15 mouse cellular contexts compared by ENCODE assay signal in the genomic region with DNA sequence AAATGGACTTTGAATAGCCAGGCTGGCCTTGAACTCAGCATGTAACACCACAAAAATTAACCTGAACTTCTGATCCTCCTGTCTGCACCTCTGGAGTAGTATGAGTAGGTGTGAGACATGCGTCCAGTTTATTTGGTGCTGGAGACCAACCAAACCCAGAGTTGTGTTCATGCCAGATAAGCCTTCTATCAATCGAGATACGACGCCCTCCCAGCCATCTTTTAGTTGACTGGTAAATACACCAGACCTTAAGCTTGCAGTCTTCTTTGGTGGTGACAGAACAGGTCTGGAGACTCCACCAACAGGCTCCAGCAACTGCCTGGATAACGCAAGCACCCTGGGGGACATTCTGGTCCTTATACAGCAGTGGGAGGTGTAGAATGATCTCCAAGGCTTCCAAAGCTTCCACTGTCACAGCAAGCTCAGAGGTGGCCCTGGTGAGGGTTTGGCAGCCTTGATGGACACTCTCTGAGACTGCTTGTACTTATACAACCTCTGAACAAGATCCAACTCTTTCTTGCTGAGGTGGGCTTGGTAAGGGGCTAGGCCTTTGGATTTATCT. TPM values are rescaled to one million over a fixed set of nuclear protein-coding genes. Genes with fewer than 3 reads are reported as not detected.
DNase-seq lines count a peak whose midpoint lies in the region; ATAC-seq and TF ChIP-seq lines count a peak whose summit lies in the region.
"Had no signal": no experiment of that assay in that cellular context is flagged by ENCODE, and none has a peak within 500 bp of the region (broad histone marks: within the 10 kb centered on the region; RNA-seq: fewer than 3 reads in every experiment).

No protein-coding gene starts in this region.

- ATAC-seq in heart, embryonic 12.5 days (ENCODE audit: insufficient number of reproducible peaks, low FRiP score): 0 out of 2 replicates have a peak, but pooled peaks have one; percentile 25
- ATAC-seq in liver, embryonic 11.5 days (replicated peaks; ENCODE audit: low FRiP score): peak; percentile 89
- peak; percentile 76 for ATAC-seq in megakaryocyte-erythroid progenitor cell, adult 5-6 weeks (replicated peaks; ENCODE audit: low FRiP score, low TSS enrichment, poor library complexity, severe bottlenecking)
- ATAC-seq in forebrain, embryonic 14.5 days: no peak

- 71% methylated on average over 5 of the region's 5 CpGs for WGBS in heart, embryonic 12.5 days
- WGBS in bone marrow, adult 2 months: 59% methylated on average over 5 of the region's 5 CpGs
- WGBS in liver, embryonic 11.5 days: 45% methylated on average over 5 of the region's 5 CpGs
- 95% methylated on average over 5 of the region's 5 CpGs for WGBS in forebrain, embryonic 14.5 days

- no peaks in the 10 kb centered on the region for H3K9me3 ChIP-seq in heart, embryonic 12.5 days (replicated peaks)
- H3K9me3 ChIP-seq in liver, embryonic 11.5 days (ENCODE audit: control insufficient read depth, low read length): no peaks in the 10 kb centered on the region
- no peaks in the 10 kb centered on the region for H3K9me3 ChIP-seq in forebrain, embryonic 14.5 days (replicated peaks; ENCODE audit: control insufficient read depth, low read length)
- H3K9me3 ChIP-seq: forebrain, embryonic 12.5 days had no signal

- intact Hi-C loops in heart, postnatal 25 days (cut with DNase I): no loop called here
- intact Hi-C loops in left cerebral cortex, postnatal 14 days (cut with DNase I): no loop called here

- no peak for DNase-seq in heart, postnatal 25 days (ENCODE audit: low spot score)
- no peak for DNase-seq in liver, embryonic 11.5 days (ENCODE audit: low spot score)
- no peak for DNase-seq in forebrain, embryonic 14.5 days (ENCODE audit: low spot score)
- no peak for DNase-seq in left cerebral cortex, postnatal 14 days (ENCODE audit: low spot score in 2 of 2)
- DNase-seq: adrenal gland, postnatal 10 days; cerebellum, adult 8-10 months; kidney, adult 9 months; lung, postnatal 14 days; right cerebral cortex, postnatal 14 days; thymus, postnatal 36 days had no signal

- no peaks in the 10 kb centered on the region for H3K36me3 ChIP-seq in heart, embryonic 12.5 days
- no peaks in the 10 kb centered on the region for H3K36me3 ChIP-seq in liver, embryonic 11.5 days (ENCODE audit: control insufficient read depth, insufficient read depth, low read length)
- no peaks in the 10 kb centered on the region for H3K36me3 ChIP-seq in forebrain, embryonic 14.5 days (ENCODE audit: control insufficient read depth, insufficient read depth, low read length)
- H3K36me3 ChIP-seq: forebrain, embryonic 12.5 days had no signal

- no peak overlapping the region for H3K27ac ChIP-seq in heart, embryonic 12.5 days (ENCODE audit: poor library complexity, severe bottlenecking)
- peak overlapping the region; percentile 95 for H3K27ac ChIP-seq in bone marrow, adult 2 months (ENCODE audit: control insufficient read depth, insufficient read depth, low read depth, low read length, poor library complexity)
- H3K27ac ChIP-seq in liver, embryonic 11.5 days (ENCODE audit: low read depth, low read length): peak overlapping the region; percentile 62; the same call in 1 of the 2 replicates
- no peak overlapping the region for H3K27ac ChIP-seq in forebrain, embryonic 14.5 days (ENCODE audit: low read depth, low read length)
- H3K27ac ChIP-seq: forebrain, embryonic 12.5 days had no signal

- no peak overlapping the region for H3K9ac ChIP-seq in heart, embryonic 12.5 days
- no peak overlapping the region for H3K9ac ChIP-seq in liver, embryonic 11.5 days (ENCODE audit: low read depth, low read length)
- no peak overlapping the region for H3K9ac ChIP-seq in forebrain, embryonic 14.5 days (ENCODE audit: low read length)
- H3K9ac ChIP-seq: forebrain, embryonic 12.5 days had no signal

- peaks cover 16% of the 10 kb centered on the region for H3K4me1 ChIP-seq in heart, embryonic 12.5 days (replicated peaks)
- H3K4me1 ChIP-seq in bone marrow, adult 2 months (ENCODE audit: control insufficient read depth, insufficient read depth, low read length): peaks cover 2% of the 10 kb centered on the region
- H3K4me1 ChIP-seq in liver, embryonic 11.5 days (replicated peaks; ENCODE audit: control insufficient read depth, insufficient read depth, low read length): peaks cover 37% of the 10 kb centered on the region
- no peaks in the 10 kb centered on the region for H3K4me1 ChIP-seq in forebrain, embryonic 14.5 days (ENCODE audit: control insufficient read depth, insufficient read depth, low read length)
- H3K4me1 ChIP-seq: forebrain, embryonic 12.5 days had no signal

- H3K4me2 ChIP-seq in heart, embryonic 12.5 days: no peak overlapping the region
- H3K4me2 ChIP-seq in liver, embryonic 11.5 days: peak overlapping the region; percentile 19
- H3K4me2 ChIP-seq in forebrain, embryonic 14.5 days (ENCODE audit: low read length): no peak overlapping the region
- H3K4me2 ChIP-seq: forebrain, embryonic 12.5 days had no signal

- no peak for TF ChIP-seq CTCF in bone marrow, adult 2 months (IDR thresholded peaks at IDR 0.05; ENCODE audit: control insufficient read depth, insufficient read depth, low read length)

- H3K27me3 ChIP-seq in heart, embryonic 12.5 days (replicated peaks): no peaks in the 10 kb centered on the region
- H3K27me3 ChIP-seq in liver, embryonic 11.5 days (replicated peaks; ENCODE audit: control insufficient read depth, insufficient read depth, low read length): no peaks in the 10 kb centered on the region
- H3K27me3 ChIP-seq in forebrain, embryonic 14.5 days (replicated peaks; ENCODE audit: control insufficient read depth, insufficient read depth, low read length): no peaks in the 10 kb centered on the region
- H3K27me3 ChIP-seq: CH12.LX; forebrain, embryonic 12.5 days had no signal

- H3K4me3 ChIP-seq in heart, embryonic 12.5 days: no peak overlapping the region
- peak overlapping the region; percentile 47 for H3K4me3 ChIP-seq in bone marrow, adult 2 months (replicated peaks; ENCODE audit: control insufficient read depth, low read depth, low read length)
- H3K4me3 ChIP-seq in liver, embryonic 11.5 days (ENCODE audit: low read depth, low read length): no peak overlapping the region
- no peak overlapping the region for H3K4me3 ChIP-seq in forebrain, embryonic 14.5 days (ENCODE audit: low read depth, low read length)
- H3K4me3 ChIP-seq: forebrain, embryonic 12.5 days had no signal

- TF ChIP-seq POLR2A in bone marrow, adult 2 months (IDR thresholded peaks at IDR 0.05; ENCODE audit: borderline replicate concordance, control insufficient read depth, low read depth, low read length): 0 out of 2 replicates have a peak, but pooled peaks have one; percentile 17

RNA-seq across cellular contexts. Expression of gene Slc16a10, which starts 7.6 kb away (rescaled TPM):
- 22.1 and 22.5 TPM in 2 replicates for polyA plus RNA-seq in heart, embryonic 12.5 days (2016; fragmentation: Nextera tagmentation; extraction: Ambion mirVana)
- 10 to 100 TPM; 23.0 to 25.2 TPM for total RNA-seq in heart, postnatal 25 days (2021)
- polyA plus RNA-seq in bone marrow, adult 2 months (2011; ENCODE audit: insufficient read depth, insufficient read length, low replicate concordance, missing spikeins): 24.6 and 48.9 TPM in 2 replicates
- polyA plus RNA-seq in liver, embryonic 11.5 days (2014; fragmentation: Nextera tagmentation; extraction: Ambion mirVana): 46.9 and 49.2 TPM in 2 replicates
- 44.2 and 51.6 TPM in 2 replicates for total RNA-seq in megakaryocyte-erythroid progenitor cell, adult 5-6 weeks (2014; fragmentation: Nextera tagmentation)
- total RNA-seq in megakaryocyte-erythroid progenitor cell, adult 5-6 weeks (2017): 27.1 and 35.5 TPM in 2 replicates
- 2.2 and 2.7 TPM in 2 replicates for polyA plus RNA-seq in forebrain, embryonic 14.5 days (2014; fragmentation: Nextera tagmentation; extraction: Ambion mirVana)
- total RNA-seq in left cerebral cortex, postnatal 14 days (2021): 1 to 10 TPM; 2.7 to 3.9 TPM

Comparison
In these comparisons a context has a peak if more than half of its experiments do, and no peak if none do; other contexts are left out.
1. H3K27ac ChIP-seq: peak in bone marrow, adult 2 months (single experiment) and liver, embryonic 11.5 days (single experiment); none in heart, embryonic 12.5 days (single experiment) and forebrain, embryonic 14.5 days (single experiment).